Mouse (Mus musculus): ENCODE data around the gene Bin2. TPM values are rescaled to one million over a fixed set of nuclear protein-coding genes. Genes with fewer than 3 reads are reported as not detected.

The Bin2 gene
- polyA plus RNA-seq (2015; fragmentation: Nextera tagmentation; extraction: Ambion mirVana), result 18.3 and 24.0 TPM in 2 replicates

DNA sequence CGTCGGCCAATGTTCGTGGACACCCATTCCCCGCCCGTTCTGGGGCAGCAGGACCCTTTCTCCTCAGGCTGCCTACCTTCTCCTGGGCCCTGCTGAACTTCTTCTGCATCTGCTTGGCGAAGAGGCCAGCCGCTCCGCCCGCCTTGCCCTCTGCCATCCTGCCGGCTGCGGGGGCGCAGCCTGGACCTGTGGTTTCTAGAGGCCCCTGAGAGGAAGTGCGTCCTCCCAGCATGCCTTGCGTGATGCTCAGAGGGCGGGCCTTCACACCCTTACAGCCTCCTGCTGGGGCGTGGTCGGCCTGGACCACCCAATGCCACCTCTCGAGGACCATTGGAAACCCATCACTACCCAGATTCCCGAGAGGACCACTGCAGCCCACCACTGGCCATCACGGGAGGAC lies at the start of gene Bin2:
TSS of gene Bin2 (minus strand) at position 217 of the 400 bp plus-strand sequence.

DNA sequence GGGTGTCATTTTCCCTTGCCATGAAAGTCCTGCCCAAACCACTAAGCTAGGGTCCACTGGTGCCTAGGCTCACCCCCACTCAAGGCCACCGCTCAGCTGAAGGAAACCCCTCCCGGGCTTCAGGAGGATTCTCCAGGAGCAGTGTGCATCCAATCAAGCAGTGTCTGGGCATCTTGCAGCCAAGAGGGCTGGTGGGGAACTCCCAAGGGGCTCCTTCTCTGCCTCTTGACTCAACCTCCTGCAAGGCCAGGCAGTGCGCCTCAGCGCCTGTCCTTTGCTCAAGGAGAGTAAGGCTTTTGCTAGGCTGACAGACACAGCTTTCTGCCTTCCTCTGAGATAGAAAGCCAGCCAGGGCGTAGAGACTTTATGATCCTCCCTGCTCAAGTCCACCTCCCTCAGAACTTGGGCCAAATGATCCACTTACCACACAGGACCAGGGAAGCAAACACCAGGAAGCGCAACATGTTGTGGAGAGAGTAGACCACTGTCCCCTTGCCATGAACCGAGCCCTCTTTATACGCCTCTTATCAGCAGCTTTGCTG lies 18.1 kb upstream of the Bin2 start, which contains the start of gene Cela1:
TSS of gene Cela1 (minus strand) at position 492 of the 542 bp plus-strand sequence.

DNA sequence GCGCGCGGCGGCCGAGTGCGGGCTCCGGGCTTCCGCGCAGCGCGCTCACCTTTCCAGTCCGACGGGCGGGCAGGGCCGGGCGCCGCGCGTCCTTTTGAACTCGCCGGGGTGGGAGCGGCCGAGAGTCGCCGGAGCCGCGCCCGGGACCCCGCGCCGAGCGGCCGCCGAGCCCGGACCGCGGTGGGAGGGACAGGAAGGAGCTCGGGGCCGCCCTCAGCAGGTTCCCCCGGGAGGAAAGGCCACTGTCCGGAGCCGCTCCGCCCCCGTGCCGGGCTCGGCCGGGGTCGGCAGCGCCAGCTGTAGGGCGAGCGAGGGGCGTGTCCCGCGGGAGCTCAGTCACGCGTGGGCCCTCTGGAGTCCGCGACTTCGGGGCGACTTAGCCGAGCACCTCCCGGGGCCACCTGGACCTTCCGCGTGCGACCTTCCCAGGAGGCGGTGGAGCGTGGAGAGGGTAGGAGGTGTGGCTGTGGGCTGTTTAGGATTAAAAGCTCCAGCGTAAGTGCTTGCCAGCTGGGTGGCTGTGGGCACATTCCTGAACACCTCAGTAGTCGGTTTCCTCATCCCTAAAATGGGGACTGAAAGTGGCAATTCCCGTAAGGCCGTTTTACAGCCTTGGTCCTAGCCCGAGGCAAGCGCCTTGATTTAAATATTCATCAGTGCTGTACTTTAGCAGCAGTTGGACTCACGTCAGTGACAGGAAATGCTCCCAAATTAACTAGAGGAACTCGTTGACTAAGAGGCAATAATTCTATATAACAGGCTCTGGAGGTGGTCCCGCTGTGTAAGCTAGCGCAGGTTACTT lies 32.5 kb downstream of the Bin2 start, which contains the start of gene Smagp:
TSS of gene Smagp (minus strand) at position 241 of the 802 bp plus-strand sequence.

DNA sequence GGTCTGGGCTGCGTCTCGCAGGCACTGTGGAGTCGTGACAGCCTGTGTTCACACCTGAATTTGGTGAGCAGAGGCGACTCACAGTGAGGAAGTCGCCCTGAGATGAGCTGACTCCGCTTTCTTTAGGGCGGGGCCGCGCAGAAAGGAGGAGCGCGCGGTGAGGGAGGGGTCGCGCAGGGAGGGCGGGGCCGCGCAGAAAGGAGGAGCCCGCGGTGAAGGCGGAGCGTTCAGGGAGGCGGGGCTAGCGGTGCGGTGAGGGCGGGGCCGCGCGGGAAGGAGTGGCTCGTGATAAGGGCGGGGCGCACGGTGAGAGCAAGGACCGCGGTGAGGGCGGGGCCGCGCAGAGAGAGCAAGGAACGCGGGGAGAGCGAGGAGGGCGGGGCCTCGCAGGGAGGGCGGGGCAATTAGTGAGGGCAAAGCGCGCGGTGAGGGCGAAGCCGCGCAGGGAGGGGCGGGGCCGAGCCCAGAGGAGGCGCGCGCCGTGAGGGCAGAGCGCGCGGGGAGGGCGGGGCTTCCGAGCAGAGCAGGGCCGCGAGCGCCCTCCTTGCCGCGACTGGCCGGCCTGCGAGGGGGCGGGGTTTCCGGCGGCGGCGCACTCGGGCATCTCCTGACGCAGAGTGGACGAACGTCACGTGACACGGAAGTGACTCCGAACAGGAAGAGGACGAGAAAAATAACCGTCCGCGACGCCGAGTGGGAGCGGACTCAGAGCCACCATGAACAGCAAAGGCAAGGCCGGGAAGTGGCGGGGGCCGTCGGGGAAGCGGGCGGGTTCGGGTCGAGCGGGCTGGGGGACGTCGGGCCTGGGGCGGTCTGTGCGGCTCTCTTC lies 54.1 kb downstream of the Bin2 start, which contains the start of gene Dazap2:
TSS of gene Dazap2 (plus strand) at position 354 of the 829 bp plus-strand sequence.

DNA sequence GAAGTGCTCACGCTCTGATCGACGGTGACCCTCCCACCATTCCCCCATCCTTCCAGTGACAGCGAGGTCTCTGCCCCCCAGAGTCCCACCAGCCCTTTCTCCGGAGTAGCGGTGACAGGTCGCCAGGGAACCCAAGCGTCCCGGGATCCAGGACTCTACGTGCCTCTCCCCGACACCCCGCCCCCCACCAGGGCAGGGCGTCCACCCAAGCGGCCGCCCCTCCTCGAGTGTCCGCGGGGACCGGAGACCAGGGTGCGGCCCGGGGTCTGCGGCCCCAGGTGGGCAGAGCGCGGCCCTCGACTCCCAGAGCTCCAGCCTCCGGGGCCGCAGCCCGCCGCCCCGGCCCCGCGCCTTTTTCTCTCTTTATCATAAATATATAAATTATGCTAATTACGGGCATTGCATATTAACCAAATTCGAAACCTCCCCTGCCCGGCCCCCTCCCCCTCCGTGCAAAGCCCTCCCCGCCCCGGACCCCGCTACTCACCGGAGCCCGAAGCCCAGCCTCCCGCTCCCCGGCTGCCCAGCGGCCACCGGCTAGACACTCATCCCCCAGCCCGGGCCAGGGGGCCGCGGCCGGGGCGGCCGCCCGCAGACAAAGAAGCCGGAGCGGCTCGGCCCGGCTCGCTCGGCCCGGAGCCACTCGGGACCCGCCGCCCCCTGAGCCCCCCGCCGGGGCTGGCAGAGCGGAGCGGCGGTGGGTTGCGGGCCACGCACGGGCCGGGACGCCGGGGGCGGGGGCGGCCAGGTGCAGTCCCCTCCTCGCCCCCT lies 69.9 kb downstream of the Bin2 start, which contains the start of gene Pou6f1:
TSS of gene Pou6f1 (minus strand) at position 709 of the 771 bp plus-strand sequence.

Other genes with a start within 250 kb of the Bin2 start
- gene Gm5475, start 247.4 kb downstream of the Bin2 start, polyA plus RNA-seq (2015; fragmentation: Nextera tagmentation; extraction: Ambion mirVana), result 0.07 TPM in 1 of 2 replicates, not detected in the other
- gene Slc11a2, start 244.5 kb downstream of the Bin2 start, polyA plus RNA-seq (2015; fragmentation: Nextera tagmentation; extraction: Ambion mirVana), result 35.7 and 43.1 TPM in 2 replicates
- 10.5 and 11.1 TPM in 2 replicates for gene Letmd1, start 200.5 kb downstream of the Bin2 start, polyA plus RNA-seq (2015; fragmentation: Nextera tagmentation; extraction: Ambion mirVana)
- gene Csrnp2, start 174.1 kb downstream of the Bin2 start, polyA plus RNA-seq (2015; fragmentation: Nextera tagmentation; extraction: Ambion mirVana), result 1.6 and 1.7 TPM in 2 replicates
- 8.3 and 9.8 TPM in 2 replicates for gene Tfcp2, start 117.5 kb downstream of the Bin2 start, polyA plus RNA-seq (2015; fragmentation: Nextera tagmentation; extraction: Ambion mirVana)
- 2.7 and 3.5 TPM in 2 replicates for gene Pou6f1, start 69.6 kb downstream of the Bin2 start, polyA plus RNA-seq (2015; fragmentation: Nextera tagmentation; extraction: Ambion mirVana)
- gene Dazap2, start 54.2 kb downstream of the Bin2 start, polyA plus RNA-seq (2015; fragmentation: Nextera tagmentation; extraction: Ambion mirVana), result 239 and 249 TPM in 2 replicates
- gene Smagp, start 32.6 kb downstream of the Bin2 start, polyA plus RNA-seq (2015; fragmentation: Nextera tagmentation; extraction: Ambion mirVana), result 9.4 and 13.4 TPM in 2 replicates
- gene Cela1, start 18.4 kb upstream of the Bin2 start, polyA plus RNA-seq (2015; fragmentation: Nextera tagmentation; extraction: Ambion mirVana), result 84.9 and 106 TPM in 2 replicates
- gene Galnt6, start 59.8 kb upstream of the Bin2 start, polyA plus RNA-seq (2015; fragmentation: Nextera tagmentation; extraction: Ambion mirVana), result 1.9 and 2.9 TPM in 2 replicates
- 1.2 and 1.4 TPM in 2 replicates for gene Slc4a8, start 92.2 kb upstream of the Bin2 start, polyA plus RNA-seq (2015; fragmentation: Nextera tagmentation; extraction: Ambion mirVana)
- 3.5 and 4.2 TPM in 2 replicates for gene Scn8a, start 200.3 kb upstream of the Bin2 start, polyA plus RNA-seq (2015; fragmentation: Nextera tagmentation; extraction: Ambion mirVana)

Measured in spleen, postnatal 0 days (tissue).